Mouse (Mus musculus) CD4-positive, CD25-positive, alpha-beta regulatory T cell, adult 2 months (primary cell): Measurements from ENCODE around the gene Tpm4.

ENCODE experiments used
- DNase-seq: peaks from one replicate; pipeline ENCODE4 v3.0.0-alpha.2; 2012; ENCODE audit warnings: low read depth, low spot score

The Tpm4 gene

DNA sequence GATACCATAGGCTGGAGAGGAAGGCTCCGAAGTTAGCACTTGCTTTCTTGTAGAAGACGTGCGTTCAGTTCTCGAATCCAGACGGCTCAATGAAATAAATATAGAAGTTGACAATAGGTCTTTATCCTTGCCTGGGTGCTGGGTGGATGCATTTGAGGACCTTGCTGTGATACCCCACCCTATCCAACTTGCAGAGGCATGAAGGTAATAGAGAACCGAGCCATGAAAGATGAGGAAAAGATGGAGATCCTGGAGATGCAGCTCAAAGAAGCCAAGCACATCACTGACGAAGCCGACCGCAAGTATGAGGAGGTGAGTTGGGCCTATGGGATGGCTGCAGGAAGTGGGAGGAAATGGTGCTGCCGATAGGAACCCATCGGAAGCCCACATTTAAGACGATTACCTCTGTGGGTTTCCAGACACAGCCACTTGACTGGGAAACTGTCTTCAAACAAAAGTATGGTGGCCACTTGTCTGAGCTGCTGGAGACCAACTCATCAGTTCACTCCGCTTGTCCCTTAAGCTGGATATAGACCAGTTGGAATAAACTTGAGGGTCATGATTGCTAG lies 8.6 kb downstream of the Tpm4 start:
- no peak for DNase-seq

DNA sequence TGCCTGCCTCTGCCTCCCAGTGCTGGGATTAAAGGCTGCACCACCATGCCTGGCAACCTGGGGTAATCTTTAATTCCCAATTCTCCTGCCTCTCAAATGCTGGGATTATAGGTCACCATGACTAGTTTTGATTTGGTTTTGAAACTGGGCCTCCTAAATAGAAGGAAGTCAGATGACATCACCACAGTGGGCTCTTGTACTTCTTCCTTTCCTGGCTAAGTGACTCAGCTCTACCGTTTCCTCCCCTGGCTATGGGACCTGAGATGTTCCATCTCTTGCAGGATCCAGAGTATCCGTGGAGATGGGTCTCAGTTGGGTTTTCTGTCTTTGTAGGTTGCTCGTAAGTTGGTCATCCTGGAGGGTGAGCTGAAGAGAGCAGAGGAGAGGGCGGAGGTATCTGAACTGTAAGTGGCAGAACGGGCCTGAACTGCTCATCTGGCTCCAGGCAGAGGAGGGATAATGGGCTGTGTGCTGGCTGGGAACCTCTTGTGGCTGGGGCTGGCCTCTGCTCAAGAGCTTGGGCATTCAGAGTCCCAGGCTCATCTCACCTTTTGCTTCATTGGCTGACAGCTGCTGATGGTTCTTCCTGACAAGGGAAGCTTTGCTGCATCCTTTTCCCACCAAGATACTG lies 9.7 kb downstream of the Tpm4 start:
- no peak for DNase-seq

DNA sequence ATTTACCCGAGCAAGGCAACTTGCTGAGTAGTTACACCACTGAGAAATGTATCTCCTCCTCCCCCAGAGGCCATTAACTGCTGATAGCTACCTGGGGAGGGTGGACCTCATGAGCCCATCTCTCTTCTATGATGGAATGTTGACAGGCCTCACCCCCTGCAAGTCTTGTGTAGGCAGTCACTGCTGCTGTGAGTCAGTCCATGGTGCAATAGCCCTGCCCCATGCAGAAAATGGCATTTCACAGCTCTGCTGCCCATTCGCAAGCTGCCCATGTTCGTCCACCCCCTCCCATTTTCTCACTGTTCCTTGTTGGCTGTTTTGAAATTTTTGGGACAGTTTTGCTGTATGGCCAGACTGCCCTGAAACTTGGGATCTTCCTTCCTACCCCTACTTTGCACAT lies 10.7 kb downstream of the Tpm4 start:
- DNase-seq = no peak

DNA sequence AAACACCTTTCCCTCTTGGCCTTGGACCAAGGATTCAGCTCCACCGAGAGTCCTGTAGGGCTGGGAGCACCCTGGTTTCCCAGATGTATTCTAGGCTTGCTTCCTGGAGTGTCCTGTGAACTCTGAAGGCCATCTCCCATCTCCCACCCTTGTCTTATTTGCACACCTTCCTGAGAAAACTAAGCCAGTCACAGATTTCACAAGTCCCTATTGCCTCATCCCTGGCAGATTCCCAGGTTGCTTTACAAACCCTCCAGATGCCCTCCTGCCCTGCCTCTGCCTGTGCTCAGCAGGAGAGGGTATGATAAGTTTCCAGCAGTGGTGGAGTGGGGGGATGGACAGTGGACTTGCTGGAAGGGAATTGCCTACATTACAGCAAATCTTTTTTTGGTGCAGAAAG lies 11.3 kb downstream of the Tpm4 start:
- no peak for DNase-seq

DNA sequence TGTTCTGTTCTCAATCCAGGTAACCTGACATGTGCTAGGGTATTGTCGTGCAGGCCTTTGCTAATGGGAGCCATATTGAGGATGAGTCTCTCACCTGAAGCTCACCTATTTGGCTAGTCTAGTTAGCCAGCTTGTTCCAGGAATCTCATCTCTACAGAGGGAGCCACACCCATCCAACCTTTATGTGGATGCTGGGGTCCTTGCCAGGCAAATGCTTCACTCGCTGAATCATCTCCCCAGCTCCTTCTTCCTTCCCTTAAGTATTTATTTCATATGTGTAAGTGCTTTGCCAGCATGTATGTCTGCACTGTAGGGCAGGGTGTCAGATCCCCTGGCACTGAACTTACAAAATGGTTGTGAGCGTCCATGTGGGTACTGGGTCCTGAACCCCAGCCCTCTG lies 11.8 kb downstream of the Tpm4 start:
- DNase-seq = no peak

DNA sequence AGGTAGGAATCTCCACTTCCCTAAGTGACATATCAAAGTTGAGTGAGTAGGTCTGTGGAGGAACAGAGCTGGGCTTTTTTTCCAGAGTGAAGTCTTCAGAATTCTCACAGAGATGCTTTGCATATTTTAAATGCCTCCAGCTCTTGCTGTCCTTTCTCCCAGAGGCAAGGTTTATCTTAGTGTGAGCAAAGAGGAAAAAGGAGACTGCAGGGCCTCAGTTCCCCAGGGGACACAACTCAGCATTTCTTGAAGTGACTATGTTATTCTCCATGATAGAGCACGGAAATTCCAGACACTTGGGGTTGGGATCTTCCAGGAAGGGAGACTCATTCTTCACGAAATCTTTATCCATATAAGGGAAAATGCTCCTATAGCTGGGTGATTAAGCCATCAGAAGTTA lies 12.5 kb downstream of the Tpm4 start:
- no peak for DNase-seq

DNA sequence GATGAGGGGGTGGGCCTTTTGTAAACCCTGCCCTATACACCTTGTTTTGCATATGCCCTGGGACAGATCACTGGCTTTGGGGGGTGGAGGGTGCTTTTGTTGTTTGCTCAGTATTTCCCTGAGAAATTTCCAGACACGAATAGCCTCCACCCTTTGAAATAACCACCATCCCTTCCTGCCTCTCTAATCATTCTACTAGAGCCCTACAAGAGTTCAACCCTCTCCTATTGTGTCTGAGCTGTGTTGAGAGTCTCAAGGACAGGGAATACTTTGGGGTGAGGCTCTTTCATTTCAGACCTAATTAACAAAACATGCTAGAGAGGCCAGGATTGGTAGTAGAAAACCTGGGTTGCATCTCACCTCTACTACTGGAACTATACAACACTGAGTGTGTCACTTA lies 14.3 kb downstream of the Tpm4 start:
- no peak for DNase-seq

DNA sequence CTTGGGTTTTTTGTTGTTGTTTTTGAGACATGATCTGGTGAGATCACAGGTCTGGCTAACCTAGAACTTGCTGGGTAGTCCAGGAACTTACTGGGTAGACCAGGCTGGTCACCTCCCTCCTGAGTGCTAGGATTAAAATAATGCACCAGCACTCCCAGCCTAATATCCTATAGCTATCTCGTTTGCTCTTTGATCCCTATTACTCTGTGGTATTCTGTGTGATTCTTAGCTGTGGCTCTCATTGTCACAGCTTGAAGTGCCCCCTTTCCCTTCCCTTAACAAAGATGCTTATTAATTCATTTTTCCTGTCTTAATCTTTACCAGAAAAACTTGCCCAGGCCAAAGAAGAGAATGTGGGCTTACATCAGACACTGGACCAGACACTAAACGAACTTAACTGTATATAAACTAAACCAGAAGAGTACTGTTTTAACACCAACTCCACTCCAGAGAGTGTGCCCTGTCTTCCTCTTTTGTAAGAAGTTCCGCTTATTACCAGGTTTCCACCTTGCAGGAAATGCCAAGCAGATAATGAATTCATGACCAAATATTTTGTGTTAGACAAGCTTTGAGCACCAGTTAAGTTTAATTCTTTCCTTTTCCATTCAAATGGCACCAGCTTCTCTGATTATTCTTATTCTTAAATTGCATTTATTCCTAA lies 16.8 kb downstream of the Tpm4 start:
- no peak for DNase-seq

DNA sequence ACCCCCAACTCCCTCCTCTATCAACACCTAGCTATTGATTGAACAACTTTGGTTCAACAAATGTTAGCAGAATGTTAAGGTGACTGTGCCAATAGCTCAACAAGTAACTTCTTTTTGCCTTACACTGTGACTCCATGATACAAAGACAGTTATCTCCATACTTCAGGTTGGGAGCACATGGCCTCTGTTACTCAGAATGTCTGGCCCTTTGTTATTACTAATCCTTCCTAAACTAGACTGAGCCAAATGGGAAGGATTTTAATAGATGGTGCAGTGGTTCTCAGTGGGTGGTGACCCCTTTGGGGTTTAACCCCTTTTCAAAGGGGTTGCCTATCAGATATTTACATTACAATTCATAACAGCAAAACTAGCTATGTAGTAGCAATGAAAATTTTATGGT lies 18.6 kb downstream of the Tpm4 start:
- no peak for DNase-seq

DNA sequence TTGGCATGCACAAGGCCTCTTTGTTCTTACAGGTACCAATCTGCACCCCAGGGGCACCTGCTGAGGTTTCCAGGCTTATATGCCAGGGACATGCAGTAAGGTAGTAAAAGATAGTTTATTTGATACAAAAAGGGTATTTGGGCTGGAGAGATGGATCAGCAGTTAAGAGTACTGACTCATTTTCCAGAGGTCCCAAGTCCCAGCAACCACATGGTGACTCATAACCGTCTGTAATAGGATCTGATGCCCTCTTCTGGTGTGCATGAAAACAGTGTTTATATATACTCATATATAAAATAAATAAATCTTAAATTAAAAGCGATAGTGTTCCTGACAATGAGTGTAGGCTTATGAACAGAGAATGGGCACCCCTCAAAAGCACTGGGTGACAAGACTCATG lies 23.3 kb downstream of the Tpm4 start:
- DNase-seq = no peak

DNA sequence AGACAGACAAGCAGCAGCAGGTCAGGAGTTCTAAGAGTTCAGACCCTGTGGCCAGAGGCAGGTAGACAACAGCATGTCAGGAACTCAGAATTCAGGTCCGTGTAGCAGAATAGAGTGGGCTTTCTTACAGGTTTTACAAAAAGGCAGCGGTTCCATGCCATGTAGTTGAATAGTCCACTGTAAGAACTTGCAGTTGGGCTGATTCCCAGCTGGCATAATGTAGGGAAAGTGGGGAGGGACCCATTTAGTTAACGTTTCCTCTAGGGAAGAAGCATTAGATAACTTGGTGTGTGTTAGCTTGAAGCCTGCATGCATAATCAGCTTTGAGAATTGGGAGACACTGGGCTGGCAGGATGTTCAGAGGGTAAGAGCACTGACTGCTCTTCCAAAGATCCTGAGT lies 24.0 kb downstream of the Tpm4 start:
- DNase-seq = no peak

DNA sequence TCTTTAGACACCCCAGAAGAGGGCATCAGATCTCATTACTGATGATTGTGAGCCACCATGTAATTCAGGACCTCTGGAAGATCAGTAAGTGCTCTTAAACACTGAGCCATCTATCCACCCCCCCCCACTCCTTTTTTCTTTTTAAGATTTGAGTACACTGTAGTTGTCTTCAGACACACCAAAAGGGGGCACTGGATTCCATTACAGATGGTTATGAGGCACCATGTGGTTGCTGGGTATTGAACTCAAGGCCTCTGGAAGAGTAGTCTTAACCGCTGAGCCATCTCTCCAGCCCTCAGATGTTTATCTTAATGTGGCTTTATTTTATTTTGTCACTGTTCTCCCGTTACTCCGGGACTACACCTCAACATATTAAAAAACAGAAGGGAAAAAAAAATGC lies 25.2 kb downstream of the Tpm4 start:
- DNase-seq = peak; percentile 56

DNA sequence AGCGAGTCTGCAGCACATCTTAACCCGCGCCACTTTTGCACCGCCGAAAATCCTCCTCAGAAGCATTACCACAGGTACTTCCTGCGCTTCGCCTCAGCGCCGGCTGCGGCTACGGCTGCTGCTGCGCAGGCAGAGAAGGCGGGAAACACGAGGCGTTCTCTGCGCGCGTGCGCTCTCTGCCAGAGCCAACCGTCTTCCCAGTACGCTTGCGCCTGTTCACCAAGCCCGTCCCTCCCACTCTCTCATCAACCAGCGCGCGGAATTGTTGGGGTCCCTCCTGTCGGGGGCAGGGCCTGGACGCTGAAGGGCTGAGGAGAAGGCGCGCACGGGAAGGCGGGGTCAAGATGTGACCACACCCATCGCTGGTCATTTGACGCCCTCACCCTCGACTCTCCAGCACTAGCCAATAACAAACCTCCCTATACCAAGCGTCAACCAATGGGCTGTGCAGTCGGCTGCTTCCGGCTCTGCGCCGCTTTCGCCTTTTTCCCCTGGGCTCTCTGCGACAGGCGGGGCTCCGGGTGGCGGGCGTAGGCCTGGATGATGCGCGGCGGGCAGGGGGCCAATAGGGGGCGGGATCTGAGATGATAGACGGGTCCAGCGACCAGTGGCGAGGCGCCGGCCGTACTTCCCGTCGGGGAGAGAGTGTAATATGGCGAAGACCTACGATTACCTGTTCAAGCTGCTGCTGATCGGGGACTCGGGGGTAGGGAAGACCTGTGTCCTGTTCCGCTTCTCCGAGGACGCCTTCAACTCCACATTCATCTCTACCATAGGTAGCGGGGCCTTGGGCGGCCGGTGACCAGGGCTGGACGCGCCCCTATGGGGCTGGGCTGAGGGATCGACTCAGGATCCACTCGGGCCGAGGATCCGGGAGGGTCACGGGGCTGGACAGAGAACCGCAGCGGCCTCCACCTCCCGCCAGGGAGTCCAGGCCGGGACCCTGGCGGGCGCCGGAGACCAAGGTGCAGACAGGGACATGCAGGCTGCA lies 26.2 kb downstream of the Tpm4 start, which contains the start of gene Rab8a:
Gene Rab8a, plus strand, starts transcription at position 494 of the 991 bp plus-strand sequence.
- DNase-seq = peak; percentile 100

DNA sequence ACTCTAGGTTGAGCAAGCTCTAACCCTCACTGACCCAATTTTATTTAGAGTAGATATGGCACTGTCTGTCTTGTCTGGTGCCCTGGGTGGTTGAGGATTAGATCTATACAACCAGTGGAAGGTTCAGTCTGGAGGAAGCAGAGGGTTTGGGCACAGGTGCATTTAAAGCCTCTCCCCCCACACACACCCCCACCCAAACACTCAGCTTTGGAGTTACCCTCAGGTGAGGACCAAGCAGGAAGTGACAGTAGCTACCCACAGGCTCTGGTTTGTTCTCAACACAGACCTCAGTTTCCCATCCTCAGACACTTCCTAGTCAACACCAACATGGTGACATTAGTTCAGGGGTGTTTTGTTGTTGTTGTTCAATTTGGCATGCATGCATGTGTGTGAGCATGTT lies 28.0 kb downstream of the Tpm4 start:
- peak; percentile 47 for DNase-seq

DNA sequence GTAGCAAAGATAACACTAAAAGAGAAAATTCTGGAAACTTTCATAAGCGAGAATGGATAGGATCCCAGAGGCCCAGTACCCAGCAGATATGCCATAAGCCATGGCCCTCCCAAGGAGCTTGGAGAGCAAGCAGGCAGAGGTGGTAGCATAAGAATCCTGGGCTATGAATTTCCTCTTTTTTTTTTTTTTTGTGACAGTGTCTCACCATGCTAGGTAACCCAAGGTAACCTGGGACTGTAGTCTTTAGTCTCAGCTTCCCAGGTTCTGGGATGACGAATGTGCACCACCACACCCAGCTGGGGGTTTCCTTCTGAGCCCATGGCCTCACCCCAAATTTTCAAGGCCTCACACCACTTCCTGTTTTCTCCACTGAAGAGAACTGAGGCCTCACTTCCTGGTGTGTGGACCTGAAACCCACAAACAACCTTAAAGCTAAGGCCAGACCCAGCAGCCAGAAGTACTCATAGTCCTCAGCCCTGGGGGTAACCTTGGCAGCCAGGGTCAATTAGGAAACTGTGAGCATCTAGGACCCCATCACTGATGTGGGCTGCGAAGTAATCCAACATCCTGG lies 34.4 kb downstream of the Tpm4 start:
- DNase-seq = peak; percentile 83

DNA sequence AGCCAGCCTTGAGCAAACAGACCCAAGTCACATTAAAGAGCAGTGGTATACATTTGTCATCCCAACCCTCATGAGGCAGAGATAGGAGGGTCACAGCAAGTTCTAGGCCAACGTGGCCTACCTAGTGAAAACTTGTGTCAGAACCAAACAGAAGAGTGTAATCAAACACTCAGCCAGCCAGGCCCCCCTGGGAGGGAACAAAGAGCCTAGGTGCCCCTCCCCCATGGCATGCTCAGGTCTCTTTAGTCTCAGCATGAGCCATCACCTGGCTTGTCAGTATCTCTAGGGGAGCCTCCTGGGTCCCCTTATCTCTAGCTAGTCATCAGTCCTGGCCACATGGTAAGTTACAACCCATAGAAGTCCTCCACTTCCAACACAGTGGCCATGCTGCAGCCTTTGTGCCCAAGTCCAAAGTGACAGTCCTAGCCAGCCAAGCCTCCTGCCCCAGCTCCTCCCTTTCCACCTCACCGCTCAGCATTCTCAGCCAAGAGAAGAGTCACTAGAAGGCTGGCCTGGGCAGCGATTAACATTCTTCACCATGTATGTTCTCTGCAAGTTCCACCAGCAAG lies 35.0 kb downstream of the Tpm4 start:
- peak; percentile 58 for DNase-seq

DNA sequence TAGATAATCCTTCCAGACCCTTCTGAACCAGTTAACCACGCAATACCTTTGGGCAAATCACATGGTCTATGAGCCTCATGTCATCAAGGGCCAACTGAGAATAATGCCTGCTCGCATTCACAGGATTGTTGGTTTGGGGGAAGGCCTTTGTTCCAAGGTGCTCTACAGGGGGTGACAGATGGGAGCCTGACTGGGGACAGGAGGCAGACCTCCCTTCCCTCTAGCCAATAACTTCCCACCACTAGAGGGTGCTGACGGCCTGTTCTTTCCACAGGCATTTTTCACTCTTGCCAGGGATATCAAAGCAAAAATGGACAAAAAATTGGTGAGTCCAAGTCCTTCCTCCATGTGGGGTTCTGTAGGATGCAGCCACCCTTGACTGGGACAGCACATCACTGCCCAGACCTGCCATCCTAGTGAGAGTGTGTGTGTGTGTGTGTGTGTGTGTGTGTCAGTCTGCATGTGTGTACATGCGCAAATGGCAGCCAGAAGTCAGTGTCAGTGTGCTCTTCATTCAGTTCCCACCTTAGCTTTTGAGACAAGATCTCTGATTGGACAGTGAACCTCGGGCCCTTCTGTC lies 42.7 kb downstream of the Tpm4 start:
- peak; percentile 84 for DNase-seq

DNA sequence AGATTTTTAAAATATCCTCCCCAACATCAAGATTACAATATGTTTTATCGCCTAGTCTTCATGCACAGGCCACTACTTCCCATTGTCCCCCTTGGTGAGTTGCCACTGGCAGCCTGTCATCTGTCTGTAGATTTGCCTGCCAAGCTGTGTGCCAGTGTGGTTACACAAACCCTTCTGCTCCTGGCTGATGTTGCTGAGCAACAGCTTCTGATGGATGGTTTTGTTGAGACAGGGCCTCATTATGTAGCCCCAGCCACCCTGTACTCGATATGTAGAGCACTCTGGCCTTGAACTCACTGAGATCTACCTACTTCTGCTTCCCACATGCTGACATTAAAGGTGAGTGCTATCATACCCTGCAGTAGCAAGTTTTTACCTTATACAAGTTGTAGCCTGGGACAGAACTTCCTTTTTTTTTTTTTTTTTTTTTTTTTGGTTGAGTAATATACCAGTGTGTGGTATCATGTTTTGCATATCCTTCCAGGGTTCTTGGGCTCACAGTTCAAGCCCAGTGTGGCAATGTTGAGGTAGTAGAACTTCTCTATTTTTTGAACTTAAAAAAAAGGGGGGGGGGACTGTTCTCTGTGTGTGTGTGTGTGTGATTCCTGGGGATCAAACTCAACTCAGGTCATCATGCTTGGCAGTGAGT lies 48.9 kb downstream of the Tpm4 start:
- no peak for DNase-seq

DNA sequence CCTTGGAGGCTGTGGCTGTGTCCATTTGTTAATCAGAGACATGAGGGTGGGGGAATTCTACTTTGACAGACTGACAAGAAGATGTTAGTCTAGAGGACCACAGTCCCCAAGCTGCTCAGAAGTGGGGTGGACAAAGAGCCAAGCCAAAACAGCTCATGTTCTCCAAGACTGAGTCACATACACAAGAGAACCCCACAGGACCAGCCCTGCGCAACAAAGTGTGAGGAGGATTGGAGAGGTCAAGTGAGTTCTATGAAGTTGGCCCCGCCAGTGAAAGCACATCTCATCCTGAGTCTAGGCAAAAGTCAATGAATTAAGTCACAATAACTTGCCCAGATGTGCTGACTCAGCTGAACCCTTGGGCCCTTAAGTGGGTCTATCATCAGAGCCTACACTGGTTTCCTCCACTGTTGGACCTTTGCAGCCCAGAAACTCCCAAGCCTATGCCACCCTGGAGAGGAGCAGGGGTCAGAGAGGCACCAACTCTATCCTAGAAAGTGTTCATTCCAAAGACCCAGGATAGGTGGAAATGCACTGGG lies 53.1 kb downstream of the Tpm4 start:
- no peak for DNase-seq
